8 mouse cellular contexts compared by ENCODE assay signal in genomic region chr3:108444029-108444428, GRCm38 (mm10). TPM values are rescaled to one million over a fixed set of nuclear protein-coding genes. Genes with fewer than 3 reads are reported as not detected.
A peak's percentile ranks its signal among the peaks of the same experiment; 100 is the strongest.
DNase-seq lines count a peak whose midpoint lies in the region; ATAC-seq and TF ChIP-seq lines count a peak whose summit lies in the region.

No protein-coding gene starts in this region.

- no peaks in the 10 kb centered on the region for H3K27me3 ChIP-seq in embryonic facial prominence, embryonic 12.5 days
- H3K27me3 ChIP-seq in hindbrain, embryonic 11.5 days (ENCODE audit: control insufficient read depth, insufficient read depth, low read length) = no peaks in the 10 kb centered on the region
- H3K27me3 ChIP-seq in limb, embryonic 12.5 days = no peaks in the 10 kb centered on the region
- no peaks in the 10 kb centered on the region for H3K27me3 ChIP-seq in midbrain, embryonic 14.5 days (ENCODE audit: control insufficient read depth, insufficient read depth, low read length)
- no peaks in the 10 kb centered on the region for H3K27me3 ChIP-seq in thymus, adult 2 months (ENCODE audit: control insufficient read depth, insufficient read depth, low read length)

- peak overlapping the region; percentile 80 for H3K9ac ChIP-seq in embryonic facial prominence, embryonic 12.5 days
- H3K9ac ChIP-seq in hindbrain, embryonic 11.5 days (ENCODE audit: low read depth, low read length) = peak overlapping the region; percentile 85
- peak overlapping the region; percentile 75 for H3K9ac ChIP-seq in limb, embryonic 12.5 days (replicated peaks)
- peak overlapping the region; percentile 89 for H3K9ac ChIP-seq in midbrain, embryonic 14.5 days (replicated peaks; ENCODE audit: low read length)

- 22% methylated on average over 8 of the region's 8 CpGs for whole genome bisulfite sequencing in embryonic facial prominence, embryonic 12.5 days
- WGBS in hindbrain, embryonic 11.5 days = 38% methylated on average over 8 of the region's 8 CpGs
- WGBS in limb, embryonic 12.5 days = 22% methylated on average over 8 of the region's 8 CpGs
- 21% methylated on average over 8 of the region's 8 CpGs for WGBS in midbrain, embryonic 14.5 days
- WGBS in thymus, adult 2 months = 7% methylated on average over 8 of the region's 8 CpGs

- TF ChIP-seq POLR2A in thymus, adult 2 months (IDR thresholded peaks at IDR 0.05; ENCODE audit: control insufficient read depth, extremely low read depth, insufficient read depth, low read length, poor library complexity) = no peak

- H3K27ac ChIP-seq in embryonic facial prominence, embryonic 12.5 days = no peak overlapping the region
- H3K27ac ChIP-seq in hindbrain, embryonic 11.5 days (ENCODE audit: low read depth, low read length) = no peak overlapping the region
- peak overlapping the region; percentile 85; the same call in 1 of the 2 replicates for H3K27ac ChIP-seq in limb, embryonic 12.5 days
- peak overlapping the region; percentile 92 for H3K27ac ChIP-seq in midbrain, embryonic 14.5 days (replicated peaks; ENCODE audit: low read depth, low read length)
- H3K27ac ChIP-seq in thymus, adult 2 months (ENCODE audit: control insufficient read depth, insufficient read depth, low read length) = peak overlapping the region; percentile 22; the same call in 1 of the 2 replicates

- H3K4me3 ChIP-seq in embryonic facial prominence, embryonic 12.5 days = peak overlapping the region; percentile 85
- H3K4me3 ChIP-seq in hindbrain, embryonic 11.5 days (ENCODE audit: low read depth, low read length) = peak overlapping the region; percentile 95
- H3K4me3 ChIP-seq in limb, embryonic 12.5 days (replicated peaks) = peak overlapping the region; percentile 81
- peak overlapping the region; percentile 90 for H3K4me3 ChIP-seq in midbrain, embryonic 14.5 days (replicated peaks; ENCODE audit: low read depth, low read length)
- H3K4me3 ChIP-seq in thymus, adult 2 months (ENCODE audit: control insufficient read depth, insufficient read depth, low read length) = peak overlapping the region; percentile 85

- no peaks in the 10 kb centered on the region; the same call in 1 of the 2 replicates for H3K36me3 ChIP-seq in embryonic facial prominence, embryonic 12.5 days
- no peaks in the 10 kb centered on the region for H3K36me3 ChIP-seq in hindbrain, embryonic 11.5 days (ENCODE audit: control insufficient read depth, insufficient read depth, low read length)
- peaks cover 13% of the 10 kb centered on the region; the same call in 1 of the 2 replicates for H3K36me3 ChIP-seq in limb, embryonic 12.5 days
- peaks cover 13% of the 10 kb centered on the region; the same call in 1 of the 2 replicates for H3K36me3 ChIP-seq in midbrain, embryonic 14.5 days (ENCODE audit: control insufficient read depth, insufficient read depth, low read length)
- no peaks in the 10 kb centered on the region for H3K36me3 ChIP-seq in thymus, adult 2 months (ENCODE audit: control insufficient read depth, insufficient read depth, low read length)

- no peak for TF ChIP-seq CTCF in thymus, adult 2 months (IDR thresholded peaks at IDR 0.05; ENCODE audit: borderline replicate concordance, control insufficient read depth, extremely low read depth, insufficient read depth, low read length, poor library complexity)

- peak overlapping the region; percentile 93 for H3K4me2 ChIP-seq in embryonic facial prominence, embryonic 12.5 days (replicated peaks)
- H3K4me2 ChIP-seq in hindbrain, embryonic 11.5 days (replicated peaks; ENCODE audit: low read depth, low read length) = peak overlapping the region; percentile 88
- peak overlapping the region; percentile 93 for H3K4me2 ChIP-seq in limb, embryonic 12.5 days
- H3K4me2 ChIP-seq in midbrain, embryonic 14.5 days (ENCODE audit: low read length) = peak overlapping the region; percentile 97

- no peak for ATAC-seq in embryonic facial prominence, embryonic 12.5 days (ENCODE audit: insufficient number of reproducible peaks, insufficient read depth, low FRiP score, low TSS enrichment)
- no peak for ATAC-seq in hindbrain, embryonic 11.5 days (ENCODE audit: low FRiP score)
- ATAC-seq in limb, embryonic 12.5 days (ENCODE audit: insufficient number of reproducible peaks, insufficient read depth, low FRiP score, low TSS enrichment, low read depth) = no peak
- ATAC-seq in midbrain, embryonic 14.5 days (ENCODE audit: low FRiP score, low TSS enrichment) = no peak

- no peaks in the 10 kb centered on the region for H3K9me3 ChIP-seq in embryonic facial prominence, embryonic 12.5 days
- H3K9me3 ChIP-seq in hindbrain, embryonic 11.5 days (ENCODE audit: control insufficient read depth, low read length) = no peaks in the 10 kb centered on the region
- H3K9me3 ChIP-seq in limb, embryonic 12.5 days = no peaks in the 10 kb centered on the region
- no peaks in the 10 kb centered on the region for H3K9me3 ChIP-seq in midbrain, embryonic 14.5 days (ENCODE audit: control insufficient read depth, low read length)

- H3K4me1 ChIP-seq in embryonic facial prominence, embryonic 12.5 days = peaks cover 18% of the 10 kb centered on the region
- peaks cover 5% of the 10 kb centered on the region; the same call in 1 of the 2 replicates for H3K4me1 ChIP-seq in hindbrain, embryonic 11.5 days (replicated peaks; ENCODE audit: control insufficient read depth, insufficient read depth, low read length)
- peaks cover 24% of the 10 kb centered on the region for H3K4me1 ChIP-seq in limb, embryonic 12.5 days (replicated peaks)
- H3K4me1 ChIP-seq in midbrain, embryonic 14.5 days (ENCODE audit: control insufficient read depth, insufficient read depth, low read length) = peaks cover 33% of the 10 kb centered on the region
- peaks cover 5% of the 10 kb centered on the region; the same call in 1 of the 2 replicates for H3K4me1 ChIP-seq in thymus, adult 2 months (replicated peaks; ENCODE audit: control insufficient read depth, insufficient read depth, low read length)

- DNase-seq in embryo, embryonic 11 days = peak; percentile 32
- no peak for DNase-seq in embryo, embryonic 9.5 days (ENCODE audit: extremely low spot score)
- peak; percentile 85 for DNase-seq in MEL-GATA-1-ER (ENCODE audit: extremely low read depth, low read depth)
- DNase-seq in hindbrain, embryonic 11.5 days (ENCODE audit: low spot score) = no peak
- DNase-seq in midbrain, embryonic 14.5 days = peak; percentile 46
- DNase-seq in thymus, adult 2 months = peak; percentile 37

RNA-seq across cellular contexts. Expression of gene Sars, which starts 1.0 kb away (rescaled TPM):
- 125 and 127 TPM in 2 replicates for polyA plus RNA-seq in embryonic facial prominence, embryonic 12.5 days (2016; fragmentation: Nextera tagmentation; extraction: Ambion mirVana)
- polyA plus RNA-seq in hindbrain, embryonic 11.5 days (2014; fragmentation: Nextera tagmentation; extraction: Ambion mirVana) = 181 and 206 TPM in 2 replicates
- 119 and 127 TPM in 2 replicates for polyA plus RNA-seq in limb, embryonic 12.5 days (2016; fragmentation: Nextera tagmentation; extraction: Ambion mirVana)
- polyA plus RNA-seq in midbrain, embryonic 14.5 days (2014; fragmentation: Nextera tagmentation; extraction: Ambion mirVana) = 205 and 217 TPM in 2 replicates
- polyA plus RNA-seq in thymus, adult 2 months (2012; rRNA removed) = 45.7 and 46.5 TPM in 2 replicates

RNA-seq across cellular contexts. Expression of gene Celsr2, which starts 28.7 kb away (rescaled TPM):
- polyA plus RNA-seq in embryonic facial prominence, embryonic 12.5 days (2016; fragmentation: Nextera tagmentation; extraction: Ambion mirVana) = 9.5 and 11.0 TPM in 2 replicates
- 76.7 and 101 TPM in 2 replicates for polyA plus RNA-seq in hindbrain, embryonic 11.5 days (2014; fragmentation: Nextera tagmentation; extraction: Ambion mirVana)
- 4.4 and 6.3 TPM in 2 replicates for polyA plus RNA-seq in limb, embryonic 12.5 days (2016; fragmentation: Nextera tagmentation; extraction: Ambion mirVana)
- polyA plus RNA-seq in midbrain, embryonic 14.5 days (2014; fragmentation: Nextera tagmentation; extraction: Ambion mirVana) = 49.5 and 59.4 TPM in 2 replicates
- polyA plus RNA-seq in thymus, adult 2 months (2012; rRNA removed) = 28.2 and 37.6 TPM in 2 replicates

Comparison
In these comparisons a context has a peak if more than half of its experiments do, and no peak if none do; other contexts are left out.
1. DNase-seq: peak in embryo, embryonic 11 days (single experiment), MEL-GATA-1-ER (single experiment), midbrain, embryonic 14.5 days (single experiment) and thymus, adult 2 months (single experiment); none in embryo, embryonic 9.5 days (single experiment) and hindbrain, embryonic 11.5 days (single experiment).
2. H3K27ac ChIP-seq: peak in limb, embryonic 12.5 days (single experiment), midbrain, embryonic 14.5 days (single experiment) and thymus, adult 2 months (single experiment); none in embryonic facial prominence, embryonic 12.5 days (single experiment) and hindbrain, embryonic 11.5 days (single experiment).
3. Peak in every context shown above with its lines, with median percentiles within 50 percentile points of each other: H3K4me2 ChIP-seq, H3K4me3 ChIP-seq and H3K9ac ChIP-seq.